12 mouse cellular contexts compared by ENCODE assay signal in genomic region chr7:142169836-142170235, GRCm38 (mm10). TPM values are rescaled to one million over a fixed set of nuclear protein-coding genes. Genes with fewer than 3 reads are reported as not detected.
DNase-seq lines count a peak whose midpoint lies in the region; ATAC-seq and TF ChIP-seq lines count a peak whose summit lies in the region.
"Had no signal": no experiment of that assay in that cellular context is flagged by ENCODE, and none has a peak within 500 bp of the region (broad histone marks: within the 10 kb centered on the region; RNA-seq: fewer than 3 reads in every experiment).

No protein-coding gene starts in this region.

- DNase-seq in limb, embryonic 14.5 days (ENCODE audit: low spot score): peak; percentile 10
- no peak for DNase-seq in limb, embryonic 10.5 days (ENCODE audit: low spot score)
- DNase-seq in G1E (ENCODE audit: low spot score): no peak
- DNase-seq in adipocyte (ENCODE audit: low spot score): peak; percentile 22
- DNase-seq in gastrocnemius, postnatal 4 days (ENCODE audit: low spot score in 2 of 2): no peak

- H3K4me3 ChIP-seq in limb, embryonic 14.5 days (replicated peaks; ENCODE audit: low read length): no peak overlapping the region
- H3K4me3 ChIP-seq in limb, embryonic 10.5 days: no peak overlapping the region
- H3K4me3 ChIP-seq in G1E (ENCODE audit: low read depth, low read length): no peak overlapping the region
- H3K4me3 ChIP-seq: embryonic facial prominence, embryonic 13.5 days; heart, embryonic 13.5 days; midbrain, embryonic 12.5 days had no signal

- no peak overlapping the region for H3K4me2 ChIP-seq in limb, embryonic 14.5 days (replicated peaks; ENCODE audit: low read depth, low read length, severe bottlenecking)
- H3K4me2 ChIP-seq: embryonic facial prominence, embryonic 13.5 days; heart, embryonic 13.5 days; midbrain, embryonic 12.5 days had no signal

- TF ChIP-seq POLR2A in limb, embryonic 14.5 days (IDR thresholded peaks at IDR 0.05; ENCODE audit: borderline replicate concordance, extremely low read depth, insufficient read depth, insufficient read length): no peak

- 46% methylated on average over 3 of the region's 3 CpGs for WGBS in limb, embryonic 14.5 days
- WGBS in limb, embryonic 10.5 days: 50% methylated on average over 3 of the region's 3 CpGs

- no peak overlapping the region for H3K9ac ChIP-seq in limb, embryonic 14.5 days (ENCODE audit: low read depth, low read length, severe bottlenecking)
- H3K9ac ChIP-seq: embryonic facial prominence, embryonic 13.5 days; heart, embryonic 13.5 days; midbrain, embryonic 12.5 days had no signal

- H3K9me3 ChIP-seq in limb, embryonic 14.5 days (ENCODE audit: control insufficient read depth, low read length): no peaks in the 10 kb centered on the region
- no peaks in the 10 kb centered on the region for H3K9me3 ChIP-seq in limb, embryonic 10.5 days (replicated peaks)
- no peaks in the 10 kb centered on the region for H3K9me3 ChIP-seq in G1E (replicated peaks)
- H3K9me3 ChIP-seq: embryonic facial prominence, embryonic 13.5 days; heart, embryonic 13.5 days; midbrain, embryonic 12.5 days had no signal

- no peaks in the 10 kb centered on the region for H3K27me3 ChIP-seq in limb, embryonic 14.5 days (ENCODE audit: control insufficient read depth, insufficient read depth, low read length)
- no peaks in the 10 kb centered on the region for H3K27me3 ChIP-seq in limb, embryonic 10.5 days (ENCODE audit: low read depth, poor library complexity, severe bottlenecking)
- H3K27me3 ChIP-seq in G1E (ENCODE audit: insufficient read depth, low read length): no peaks in the 10 kb centered on the region; the same call in 1 of the 2 replicates
- H3K27me3 ChIP-seq: embryonic facial prominence, embryonic 13.5 days; heart, embryonic 13.5 days; midbrain, embryonic 12.5 days had no signal

- no peak overlapping the region for H3K27ac ChIP-seq in limb, embryonic 14.5 days (replicated peaks; ENCODE audit: low read depth, low read length)
- no peak overlapping the region for H3K27ac ChIP-seq in limb, embryonic 10.5 days
- H3K27ac ChIP-seq: embryonic facial prominence, embryonic 13.5 days; heart, embryonic 13.5 days; midbrain, embryonic 12.5 days had no signal

- H3K36me3 ChIP-seq in limb, embryonic 14.5 days (ENCODE audit: control insufficient read depth, insufficient read depth, low read length): no peaks in the 10 kb centered on the region
- H3K36me3 ChIP-seq in limb, embryonic 10.5 days: no peaks in the 10 kb centered on the region
- no peaks in the 10 kb centered on the region for H3K36me3 ChIP-seq in G1E (replicated peaks)
- H3K36me3 ChIP-seq: embryonic facial prominence, embryonic 13.5 days; heart, embryonic 13.5 days; midbrain, embryonic 12.5 days had no signal

- ATAC-seq in limb, embryonic 14.5 days (ENCODE audit: low FRiP score, low read depth): no peak
- ATAC-seq in G1E (ENCODE audit: extremely low read depth, insufficient number of reproducible peaks, low FRiP score, poor library complexity, severe bottlenecking): no peak
- ATAC-seq in megakaryocyte progenitor cell, adult 5-6 weeks (replicated peaks; ENCODE audit: poor library complexity): peak; percentile 76
- ATAC-seq in activated CD4-positive, CD25-positive, alpha-beta regulatory T cell, adult 4 months: no peak

- TF ChIP-seq CTCF in G1E (IDR thresholded peaks at IDR 0.05; ENCODE audit: low read depth, low read length): peak; percentile 63

- H3K4me1 ChIP-seq in limb, embryonic 14.5 days (ENCODE audit: control insufficient read depth, insufficient read depth, low read length): no peaks in the 10 kb centered on the region
- no peaks in the 10 kb centered on the region for H3K4me1 ChIP-seq in limb, embryonic 10.5 days
- no peaks in the 10 kb centered on the region for H3K4me1 ChIP-seq in G1E (ENCODE audit: insufficient read depth, low read depth, low read length)
- H3K4me1 ChIP-seq: embryonic facial prominence, embryonic 13.5 days; heart, embryonic 13.5 days; midbrain, embryonic 12.5 days had no signal

RNA-seq across cellular contexts. Expression of gene Gm4553, which starts 4.3 kb away (rescaled TPM):
- not detected in 2 replicates for polyA plus RNA-seq in limb, embryonic 14.5 days (2012; rRNA removed)
- not detected in 2 replicates for polyA plus RNA-seq in limb, embryonic 14.5 days (2014; fragmentation: Nextera tagmentation; extraction: Ambion mirVana)
- polyA plus RNA-seq in limb, embryonic 10.5 days (2016; fragmentation: Nextera tagmentation; extraction: Ambion mirVana): not detected in 2 replicates
- total RNA-seq in G1E (2014; fragmentation: Nextera tagmentation) (not detected in 2 replicates), G1E (2017) (not detected in 2 replicates)
- not detected in 2 replicates for polyA plus RNA-seq in G1E (2012)
- not detected in 2 replicates for total RNA-seq in megakaryocyte progenitor cell, adult 5-6 weeks (2015)
- not detected in 2 replicates for total RNA-seq in megakaryocyte progenitor cell, adult 5-6 weeks (2017)
- polyA plus RNA-seq in activated CD4-positive, CD25-positive, alpha-beta regulatory T cell, adult 4 months (2017; shearing (Covaris generic)): not detected
- not detected for total RNA-seq in gastrocnemius, postnatal 4 days (2021)
- total RNA-seq: layer of hippocampus, adult 18-20 months had no signal
- polyA plus RNA-seq: embryonic facial prominence, embryonic 13.5 days; heart, embryonic 13.5 days; midbrain, embryonic 12.5 days; spleen, adult 2 months had no signal

RNA-seq across cellular contexts. Expression of gene Krtap5-2, which starts 6.0 kb away (rescaled TPM):
- not detected in 2 replicates for polyA plus RNA-seq in limb, embryonic 14.5 days (2012; rRNA removed)
- not detected in 2 replicates for polyA plus RNA-seq in limb, embryonic 14.5 days (2014; fragmentation: Nextera tagmentation; extraction: Ambion mirVana)
- not detected in 2 replicates for polyA plus RNA-seq in limb, embryonic 10.5 days (2016; fragmentation: Nextera tagmentation; extraction: Ambion mirVana)
- not detected in 2 replicates for total RNA-seq in G1E (2014; fragmentation: Nextera tagmentation)
- 0.12 TPM in 1 of 2 replicates, not detected in the other for total RNA-seq in G1E (2017)
- polyA plus RNA-seq in G1E (2012): not detected in 2 replicates
- total RNA-seq in megakaryocyte progenitor cell, adult 5-6 weeks (2015): not detected in 2 replicates
- total RNA-seq in megakaryocyte progenitor cell, adult 5-6 weeks (2017): not detected in 2 replicates
- polyA plus RNA-seq in activated CD4-positive, CD25-positive, alpha-beta regulatory T cell, adult 4 months (2017; shearing (Covaris generic)): not detected
- not detected for total RNA-seq in gastrocnemius, postnatal 4 days (2021)
- total RNA-seq: layer of hippocampus, adult 18-20 months had no signal
- polyA plus RNA-seq: embryonic facial prominence, embryonic 13.5 days; heart, embryonic 13.5 days; midbrain, embryonic 12.5 days; spleen, adult 2 months had no signal

RNA-seq across cellular contexts. Expression of gene Gm29735, which starts 12.9 kb away (rescaled TPM):
- polyA plus RNA-seq in limb, embryonic 14.5 days (2012; rRNA removed): not detected in 2 replicates
- polyA plus RNA-seq in limb, embryonic 14.5 days (2014; fragmentation: Nextera tagmentation; extraction: Ambion mirVana): not detected in 2 replicates
- not detected in 2 replicates for polyA plus RNA-seq in limb, embryonic 10.5 days (2016; fragmentation: Nextera tagmentation; extraction: Ambion mirVana)
- total RNA-seq in G1E (2014; fragmentation: Nextera tagmentation) (not detected in 2 replicates), G1E (2017) (not detected in 2 replicates)
- polyA plus RNA-seq in G1E (2012): not detected in 2 replicates
- not detected in 2 replicates for total RNA-seq in megakaryocyte progenitor cell, adult 5-6 weeks (2015)
- total RNA-seq in megakaryocyte progenitor cell, adult 5-6 weeks (2017): not detected in 2 replicates
- polyA plus RNA-seq in activated CD4-positive, CD25-positive, alpha-beta regulatory T cell, adult 4 months (2017; shearing (Covaris generic)): not detected
- total RNA-seq in gastrocnemius, postnatal 4 days (2021): not detected
- total RNA-seq: layer of hippocampus, adult 18-20 months had no signal
- polyA plus RNA-seq: embryonic facial prominence, embryonic 13.5 days; heart, embryonic 13.5 days; midbrain, embryonic 12.5 days; spleen, adult 2 months had no signal

RNA-seq across cellular contexts. Expression of gene Gm10153, which starts 20.4 kb away (rescaled TPM):
- not detected in 2 replicates for polyA plus RNA-seq in limb, embryonic 14.5 days (2012; rRNA removed)
- not detected in 2 replicates for polyA plus RNA-seq in limb, embryonic 14.5 days (2014; fragmentation: Nextera tagmentation; extraction: Ambion mirVana)
- not detected in 2 replicates for polyA plus RNA-seq in limb, embryonic 10.5 days (2016; fragmentation: Nextera tagmentation; extraction: Ambion mirVana)
- not detected in 2 replicates for total RNA-seq in G1E (2014; fragmentation: Nextera tagmentation)
- total RNA-seq in G1E (2017): not detected in 2 replicates
- polyA plus RNA-seq in G1E (2012): not detected in 2 replicates
- total RNA-seq in megakaryocyte progenitor cell, adult 5-6 weeks (2015): not detected in 2 replicates
- total RNA-seq in megakaryocyte progenitor cell, adult 5-6 weeks (2017): not detected in 2 replicates
- not detected for polyA plus RNA-seq in activated CD4-positive, CD25-positive, alpha-beta regulatory T cell, adult 4 months (2017; shearing (Covaris generic))
- not detected for total RNA-seq in gastrocnemius, postnatal 4 days (2021)
- total RNA-seq: layer of hippocampus, adult 18-20 months had no signal
- polyA plus RNA-seq: embryonic facial prominence, embryonic 13.5 days; heart, embryonic 13.5 days; midbrain, embryonic 12.5 days; spleen, adult 2 months had no signal

RNA-seq across cellular contexts. Expression of gene Gm45337, which starts 25.4 kb away (rescaled TPM):
- not detected in 2 replicates for polyA plus RNA-seq in limb, embryonic 14.5 days (2012; rRNA removed)
- not detected in 2 replicates for polyA plus RNA-seq in limb, embryonic 14.5 days (2014; fragmentation: Nextera tagmentation; extraction: Ambion mirVana)
- polyA plus RNA-seq in limb, embryonic 10.5 days (2016; fragmentation: Nextera tagmentation; extraction: Ambion mirVana): not detected in 2 replicates
- total RNA-seq in G1E (2014; fragmentation: Nextera tagmentation) (not detected in 2 replicates), G1E (2017) (not detected in 2 replicates)
- polyA plus RNA-seq in G1E (2012): not detected in 2 replicates
- total RNA-seq in megakaryocyte progenitor cell, adult 5-6 weeks (2015): not detected in 2 replicates
- not detected in 2 replicates for total RNA-seq in megakaryocyte progenitor cell, adult 5-6 weeks (2017)
- not detected for polyA plus RNA-seq in activated CD4-positive, CD25-positive, alpha-beta regulatory T cell, adult 4 months (2017; shearing (Covaris generic))
- not detected for total RNA-seq in gastrocnemius, postnatal 4 days (2021)
- total RNA-seq: layer of hippocampus, adult 18-20 months had no signal
- polyA plus RNA-seq: embryonic facial prominence, embryonic 13.5 days; heart, embryonic 13.5 days; midbrain, embryonic 12.5 days; spleen, adult 2 months had no signal

Comparison
In these comparisons a context has a peak if more than half of its experiments do, and no peak if none do; other contexts are left out.
1. DNase-seq: peak in limb, embryonic 14.5 days (single experiment) and adipocyte (single experiment); none in limb, embryonic 10.5 days (single experiment), G1E (single experiment) and gastrocnemius, postnatal 4 days (0 of 2).